Mouse (Mus musculus) thymus, adult 2 months (tissue): ENCODE data around the gene Pirt.

Experiments
- CTCF ChIP-seq: fragments of 200-500 bp; IDR thresholded peaks from 2 replicates; pipeline ENCODE4 v1.5.1; 2012; ENCODE audit warnings: mild to moderate bottlenecking, control low read depth, low read length, moderate library complexity, borderline replicate concordance; ENCODE audit not compliant: control insufficient read depth, poor library complexity, insufficient read depth; ENCODE audit errors: extremely low read depth
- POLR2A ChIP-seq: fragments of 200-500 bp; IDR thresholded peaks from 2 replicates; pipeline ENCODE4 v1.6.1; 2012; ENCODE audit warnings: mild to moderate bottlenecking, low read length, control low read depth, moderate library complexity; ENCODE audit not compliant: control insufficient read depth, poor library complexity, insufficient read depth; ENCODE audit errors: extremely low read depth

DNA sequence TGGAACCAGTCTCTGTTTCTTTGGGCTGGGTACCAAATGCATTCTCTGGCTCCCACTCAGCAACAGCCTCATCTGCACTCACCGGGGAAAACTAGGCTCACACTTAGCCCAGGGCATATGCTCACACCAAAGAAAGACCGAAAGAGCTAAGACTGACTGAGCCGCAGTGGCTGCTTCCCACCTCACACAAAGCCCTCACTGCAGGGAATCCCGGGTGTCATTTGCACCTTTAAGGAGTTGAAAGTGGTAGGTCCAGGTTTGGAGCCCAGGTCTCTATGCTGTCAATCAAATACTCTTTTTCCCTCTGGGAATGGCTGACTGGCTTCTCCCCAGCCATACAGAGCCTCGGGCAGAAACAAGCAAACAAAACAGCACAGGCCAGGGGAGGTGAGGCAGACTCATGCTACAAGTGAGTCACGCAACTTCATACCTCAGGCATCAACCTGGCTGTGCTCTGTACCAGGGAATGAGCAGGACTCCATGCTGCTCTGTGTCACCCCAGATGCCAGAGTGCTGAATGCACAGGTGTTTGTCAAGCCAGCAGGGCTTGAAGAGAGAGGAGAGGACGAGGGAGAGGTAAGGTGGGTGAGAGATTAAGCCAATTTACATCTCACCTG, 54.8 kb downstream of the Pirt start:
- no peak for TF ChIP-seq CTCF
- TF ChIP-seq POLR2A, result no peak
